Mouse (Mus musculus): ENCODE measurements around the gene Setd5. TPM values are rescaled to one million over a fixed set of nuclear protein-coding genes. Genes with fewer than 3 reads are reported as not detected.

Gene Setd5
- polyA plus RNA-seq, 1 experiment from 2014 or later: 50.3 TPM

DNA sequence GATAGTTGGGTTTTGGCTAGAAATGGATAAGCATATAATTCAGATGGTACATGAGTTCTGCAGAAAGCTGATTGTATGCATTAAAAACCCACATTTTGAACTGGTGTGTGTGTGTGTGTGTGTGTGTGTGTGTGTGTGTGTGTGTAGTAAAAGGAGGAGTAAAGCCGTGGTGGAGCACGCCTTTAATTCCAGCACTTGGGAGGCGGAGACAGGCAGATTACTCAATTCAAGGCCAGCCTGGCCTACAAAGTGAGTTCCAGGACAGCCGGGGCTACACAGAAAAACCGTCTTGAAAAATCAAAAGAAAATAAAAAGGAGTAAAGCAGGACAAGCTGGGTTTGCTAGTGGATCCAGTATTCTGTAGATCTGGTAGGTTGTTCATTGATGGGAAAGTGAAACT is 20.5 kb downstream of the Setd5 start:
- no peak overlapping the region for H3K4me2 ChIP-seq
- no peak overlapping the region for H3K27ac ChIP-seq (replicated peaks)
- no peaks in the 10 kb centered on the region for H3K36me3 ChIP-seq
- H3K4me3 ChIP-seq: no peak overlapping the region
- H3K27me3 ChIP-seq: no peaks in the 10 kb centered on the region
- no peak for ATAC-seq (ENCODE audit: low read depth)
- WGBS: 91% methylated on average over 5 of the region's 5 CpGs
- peaks cover 15% of the 10 kb centered on the region for H3K4me1 ChIP-seq (replicated peaks)
- H3K9ac ChIP-seq: no peak overlapping the region
- no peaks in the 10 kb centered on the region for H3K9me3 ChIP-seq

DNA sequence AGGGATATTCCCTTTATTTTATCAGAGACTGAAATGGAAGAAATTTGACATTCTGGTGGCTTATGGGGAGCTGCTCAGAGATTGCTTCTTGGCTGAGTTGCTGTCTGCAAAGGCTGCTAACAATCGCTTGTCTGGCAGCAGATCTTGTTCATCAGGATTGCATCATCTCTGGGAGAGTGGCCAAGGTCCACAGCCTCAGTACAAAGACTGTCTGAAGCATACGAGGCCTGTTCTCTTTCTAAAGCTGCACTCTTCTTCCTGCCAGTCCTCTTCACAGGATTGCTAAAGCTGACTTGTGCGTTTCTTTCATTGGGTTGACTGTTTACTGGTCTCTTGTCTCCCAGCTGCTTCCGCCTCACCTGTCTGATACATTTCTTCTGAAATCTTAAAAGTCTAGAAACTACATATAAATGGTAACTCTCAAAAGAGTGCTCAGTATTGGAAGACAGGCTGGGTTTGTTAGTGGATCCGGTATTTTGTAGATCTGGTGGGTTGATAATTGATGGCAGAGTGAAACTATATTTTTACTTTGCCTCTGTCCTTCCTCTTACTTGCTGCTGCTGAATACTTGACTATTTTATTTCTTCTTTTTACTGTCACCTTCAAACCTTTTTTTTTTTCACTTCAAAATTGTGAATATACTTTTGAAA is 22.6 kb downstream of the Setd5 start:
- Histone ChIP-seq H3K27ac (replicated peaks) (peak overlapping the region; percentile 80), H3K4me3 (no peak overlapping the region), H3K27me3 (no peaks in the 10 kb centered on the region), H3K4me2 (no peak overlapping the region), H3K9ac (peak overlapping the region; percentile 32; the same call in 1 of the 2 replicates), H3K4me1 (replicated peaks) (peaks cover 15% of the 10 kb centered on the region), H3K36me3 (peaks cover under 1% of the 10 kb centered on the region; the same call in 1 of the 2 replicates), H3K9me3 (no peaks in the 10 kb centered on the region)
- 40% methylated on average over 5 of the region's 5 CpGs for WGBS
- ATAC-seq (ENCODE audit: low read depth): peak; percentile 85

DNA sequence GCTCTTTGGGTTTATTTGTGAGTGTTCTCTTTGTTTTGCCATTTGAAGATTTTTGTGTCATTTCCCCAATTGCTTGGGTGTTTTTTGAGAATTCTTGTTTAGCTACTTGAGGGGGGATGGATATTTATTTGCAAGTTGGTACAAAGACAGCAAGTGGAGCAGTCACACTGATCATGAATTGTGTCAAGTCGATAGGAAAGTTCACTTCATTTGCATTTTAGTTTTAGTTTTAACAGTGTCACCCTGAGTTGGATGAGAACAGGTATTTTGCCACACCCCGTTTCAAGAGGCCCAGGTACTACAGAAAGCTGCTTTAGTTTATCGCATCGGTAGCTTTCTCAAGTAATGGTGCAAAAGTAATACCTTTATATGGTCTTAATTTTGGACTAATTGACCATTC is 25.4 kb downstream of the Setd5 start:
- Histone ChIP-seq H3K27me3 (no peaks in the 10 kb centered on the region), H3K27ac (replicated peaks) (no peak overlapping the region), H3K9me3 (no peaks in the 10 kb centered on the region), H3K9ac (no peak overlapping the region), H3K36me3 (peaks cover 10% of the 10 kb centered on the region), H3K4me2 (no peak overlapping the region), H3K4me1 (replicated peaks) (peaks cover 15% of the 10 kb centered on the region), H3K4me3 (no peak overlapping the region)
- 84% methylated on average over 4 of the region's 4 CpGs for WGBS
- no peak for ATAC-seq (ENCODE audit: low read depth)

DNA sequence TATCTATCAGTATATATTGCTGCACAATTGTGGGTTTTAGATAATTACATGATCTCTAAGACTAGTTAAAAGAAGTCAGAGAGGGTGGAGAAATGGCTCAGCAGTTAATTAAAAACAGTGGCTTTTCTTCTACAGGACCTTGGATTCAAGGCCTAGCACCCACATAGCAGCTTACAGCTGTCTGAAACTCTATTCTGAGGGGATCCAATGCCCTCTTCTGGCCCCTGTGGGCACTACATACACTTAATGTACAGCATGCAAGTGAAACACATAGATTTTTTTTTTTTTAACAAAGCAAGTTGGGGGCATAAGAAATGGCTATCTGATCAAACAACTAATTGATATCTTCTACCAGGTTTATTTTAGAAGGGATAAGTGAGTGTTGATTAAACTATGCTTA is 26.6 kb downstream of the Setd5 start:
- Histone ChIP-seq H3K4me3 (no peak overlapping the region), H3K9me3 (no peaks in the 10 kb centered on the region), H3K36me3 (peaks cover 14% of the 10 kb centered on the region), H3K4me1 (replicated peaks) (peaks cover 15% of the 10 kb centered on the region), H3K27me3 (no peaks in the 10 kb centered on the region), H3K4me2 (no peak overlapping the region), H3K9ac (no peak overlapping the region), H3K27ac (replicated peaks) (no peak overlapping the region)
- ATAC-seq (ENCODE audit: low read depth): no peak

DNA sequence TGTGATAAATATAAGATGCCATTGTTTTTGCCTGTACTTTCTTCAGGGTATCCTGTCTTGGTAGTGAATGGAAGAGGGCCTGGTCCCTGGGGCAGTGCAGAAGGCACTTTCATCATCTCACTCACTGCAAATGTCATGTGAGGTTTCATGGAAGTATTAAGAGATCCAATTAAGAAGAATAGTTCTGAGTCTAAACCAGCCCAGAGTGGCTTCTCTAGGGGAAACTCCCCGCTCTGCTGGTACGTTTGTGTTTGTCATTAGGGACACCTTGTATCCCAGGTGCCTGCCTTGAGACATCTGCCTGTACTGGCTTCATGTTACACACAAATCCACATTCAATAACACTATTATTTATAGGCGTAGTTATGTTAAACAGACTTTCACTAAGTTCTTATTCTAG is 32.2 kb downstream of the Setd5 start:
- no peak overlapping the region for H3K4me2 ChIP-seq
- WGBS: 86% methylated on average over 3 of the region's 3 CpGs
- H3K9me3 ChIP-seq: no peaks in the 10 kb centered on the region
- no peaks in the 10 kb centered on the region for H3K27me3 ChIP-seq
- no peak overlapping the region for H3K9ac ChIP-seq
- no peak overlapping the region for H3K4me3 ChIP-seq
- H3K4me1 ChIP-seq (replicated peaks): no peaks in the 10 kb centered on the region
- no peak overlapping the region for H3K27ac ChIP-seq (replicated peaks)
- H3K36me3 ChIP-seq: peaks cover 49% of the 10 kb centered on the region
- no peak for ATAC-seq (ENCODE audit: low read depth)

DNA sequence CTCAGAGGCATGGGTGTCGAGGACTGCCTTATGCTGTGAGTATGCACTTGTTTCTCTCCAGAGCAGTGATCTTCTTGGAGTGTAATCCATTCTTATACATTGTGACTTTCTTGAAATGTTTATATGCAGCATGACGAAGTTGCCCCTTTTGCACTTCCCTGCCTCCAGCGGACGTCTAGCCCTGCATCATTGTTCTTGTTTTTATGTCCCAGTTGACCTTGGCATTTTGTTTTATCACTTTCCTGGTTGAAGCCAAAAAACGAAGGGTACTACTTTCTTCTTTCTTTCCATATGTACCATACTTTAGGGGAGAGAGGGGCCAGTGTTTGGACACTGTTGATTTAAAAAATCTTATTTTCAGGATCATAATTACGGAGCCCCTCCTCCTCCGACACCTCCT is 32.8 kb downstream of the Setd5 start:
- no peaks in the 10 kb centered on the region for H3K27me3 ChIP-seq
- no peaks in the 10 kb centered on the region for H3K9me3 ChIP-seq
- H3K4me3 ChIP-seq: no peak overlapping the region
- ATAC-seq (ENCODE audit: low read depth): no peak
- H3K36me3 ChIP-seq: peaks cover 52% of the 10 kb centered on the region
- no peak overlapping the region for H3K9ac ChIP-seq
- WGBS: 87% methylated on average over 7 of the region's 7 CpGs
- H3K4me2 ChIP-seq: no peak overlapping the region
- no peak overlapping the region for H3K27ac ChIP-seq (replicated peaks)
- H3K4me1 ChIP-seq (replicated peaks): no peaks in the 10 kb centered on the region

DNA sequence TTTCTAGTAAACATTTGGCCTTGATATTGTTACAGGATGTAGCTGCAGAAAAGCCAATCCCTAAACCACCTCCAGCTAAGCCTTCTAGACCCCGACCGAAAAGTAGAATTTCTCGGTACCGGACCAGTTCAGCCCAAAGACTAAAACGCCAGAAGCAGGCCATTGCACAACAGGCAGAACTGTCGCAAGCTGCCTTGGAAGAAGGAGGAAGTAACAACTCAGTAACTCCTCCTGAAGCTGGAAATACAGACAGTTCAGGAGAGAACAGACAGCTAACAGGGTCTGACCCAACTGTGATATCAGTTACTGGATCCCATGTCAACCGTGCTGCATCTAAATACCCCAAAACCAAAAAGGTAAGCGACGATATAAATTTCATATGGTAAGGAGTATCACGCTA is 43.6 kb downstream of the Setd5 start:
- Histone ChIP-seq H3K4me1 (replicated peaks) (no peaks in the 10 kb centered on the region), H3K4me2 (no peak overlapping the region), H3K27me3 (no peaks in the 10 kb centered on the region), H3K9me3 (no peaks in the 10 kb centered on the region), H3K27ac (replicated peaks) (no peak overlapping the region), H3K4me3 (no peak overlapping the region), H3K9ac (no peak overlapping the region), H3K36me3 (peaks cover 78% of the 10 kb centered on the region)
- ATAC-seq (ENCODE audit: low read depth): no peak
- 95% methylated on average over 10 of the region's 10 CpGs for WGBS

DNA sequence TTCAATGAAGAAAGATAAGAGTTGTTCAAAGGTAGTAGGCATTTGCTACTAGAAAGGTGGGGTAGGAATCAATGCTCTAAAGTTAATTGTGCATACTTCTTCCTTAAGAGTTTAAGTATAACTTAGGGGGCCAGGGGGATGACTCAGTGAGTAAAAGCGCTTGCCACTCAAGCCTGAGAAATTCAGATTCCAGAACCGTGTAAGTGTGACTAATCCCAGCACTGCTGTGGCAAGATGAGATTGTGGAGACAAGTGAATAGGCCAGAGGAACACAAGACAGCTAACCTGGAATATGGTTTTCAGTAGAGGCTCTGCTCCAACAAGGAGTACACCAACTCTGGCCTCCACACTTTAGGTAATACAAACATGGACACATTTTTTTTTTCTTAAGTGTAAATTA is 56.2 kb downstream of the Setd5 start:
- no peaks in the 10 kb centered on the region for H3K4me1 ChIP-seq (replicated peaks)
- no peaks in the 10 kb centered on the region for H3K27me3 ChIP-seq
- no peak overlapping the region for H3K4me3 ChIP-seq
- WGBS: 76% methylated on average over 2 of the region's 2 CpGs
- no peak overlapping the region for H3K4me2 ChIP-seq
- H3K27ac ChIP-seq (replicated peaks): no peak overlapping the region
- no peaks in the 10 kb centered on the region for H3K9me3 ChIP-seq
- no peak overlapping the region for H3K9ac ChIP-seq
- ATAC-seq (ENCODE audit: low read depth): no peak
- H3K36me3 ChIP-seq: peaks cover 59% of the 10 kb centered on the region

DNA sequence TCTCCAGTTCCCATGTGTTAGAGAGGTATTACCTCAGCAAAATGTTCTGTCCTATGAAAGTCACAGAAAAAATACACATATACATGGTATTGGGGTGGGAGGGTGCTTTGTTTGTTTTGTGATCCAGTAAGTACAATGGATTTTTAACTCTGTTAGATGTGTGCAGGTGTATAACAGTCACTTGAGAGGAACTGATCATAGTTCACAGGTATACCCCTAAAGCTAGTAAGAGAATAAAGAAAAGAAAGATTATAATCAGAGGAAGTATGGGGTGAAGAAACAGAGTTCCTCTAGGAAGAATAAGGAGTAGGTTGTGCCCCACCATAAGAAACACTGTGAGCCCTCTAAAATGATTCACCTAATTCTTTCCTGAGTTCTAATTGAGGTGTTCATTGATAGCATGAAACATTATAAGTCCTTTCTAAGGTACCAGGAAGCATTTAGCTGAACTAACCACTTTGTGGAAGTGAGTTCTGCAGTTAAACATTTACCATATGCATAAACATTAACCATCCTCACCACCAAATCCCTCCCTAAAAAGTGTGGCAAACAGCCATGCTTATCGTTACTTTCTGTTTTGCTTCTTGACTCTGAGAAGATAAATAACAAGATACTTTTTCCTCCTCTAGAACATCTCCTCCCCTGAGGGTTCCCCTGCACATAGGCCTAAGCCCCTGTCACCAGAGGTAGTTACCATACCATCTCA is 64.4 kb downstream of the Setd5 start:
- Histone ChIP-seq H3K9me3 (no peaks in the 10 kb centered on the region), H3K4me2 (no peak overlapping the region), H3K27me3 (no peaks in the 10 kb centered on the region), H3K27ac (replicated peaks) (no peak overlapping the region), H3K4me3 (no peak overlapping the region), H3K36me3 (peaks cover 73% of the 10 kb centered on the region), H3K9ac (no peak overlapping the region), H3K4me1 (replicated peaks) (no peaks in the 10 kb centered on the region)
- 88% methylated on average over 1 of the region's 1 CpGs for WGBS
- no peak for ATAC-seq (ENCODE audit: low read depth)

DNA sequence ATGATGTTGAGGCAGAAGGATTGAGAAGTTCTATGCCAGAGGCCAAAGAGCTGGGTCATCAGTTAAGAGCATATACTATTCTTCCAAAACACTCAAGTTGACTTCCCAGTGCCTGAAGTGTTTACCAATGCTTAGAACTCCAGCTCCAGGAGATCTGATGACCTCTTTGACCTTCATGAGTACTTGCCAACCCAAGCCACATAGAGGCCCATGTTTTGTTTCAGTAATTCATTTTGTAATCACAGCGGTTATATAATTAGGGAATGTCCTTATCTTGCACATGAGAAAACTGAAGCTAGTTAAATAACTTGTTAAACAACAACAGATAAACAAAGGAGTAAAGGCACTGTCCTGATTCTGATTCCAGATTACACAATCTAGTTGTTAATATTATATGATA is 67.6 kb downstream of the Setd5 start:
- Histone ChIP-seq H3K9me3 (no peaks in the 10 kb centered on the region), H3K9ac (no peak overlapping the region), H3K27ac (replicated peaks) (no peak overlapping the region), H3K27me3 (no peaks in the 10 kb centered on the region), H3K36me3 (peaks cover 77% of the 10 kb centered on the region), H3K4me1 (replicated peaks) (no peaks in the 10 kb centered on the region), H3K4me2 (no peak overlapping the region), H3K4me3 (no peak overlapping the region)
- ATAC-seq (ENCODE audit: low read depth): no peak
- 90% methylated on average over 1 of the region's 1 CpGs for WGBS

DNA sequence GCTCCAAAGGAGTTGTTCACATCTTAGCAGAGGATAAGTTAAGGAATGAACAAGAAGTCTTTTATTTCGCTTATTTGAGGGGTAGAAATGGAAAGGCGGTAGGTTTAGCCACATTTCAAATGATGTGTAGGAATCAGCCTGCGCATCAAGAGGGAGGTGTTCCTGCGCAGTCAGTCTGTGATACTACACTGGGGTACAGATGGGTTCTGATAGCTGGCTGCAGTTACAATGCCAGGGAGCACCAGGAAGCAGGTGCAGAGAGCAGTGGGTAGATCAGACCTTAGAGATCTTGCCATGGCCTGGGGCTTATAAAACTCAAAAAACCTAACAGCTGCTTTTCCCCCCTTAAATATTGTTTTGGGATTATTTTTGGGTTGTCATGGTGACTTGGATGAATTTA is 68.1 kb downstream of the Setd5 start:
- no peaks in the 10 kb centered on the region for H3K27me3 ChIP-seq
- peaks cover 80% of the 10 kb centered on the region for H3K36me3 ChIP-seq
- H3K27ac ChIP-seq (replicated peaks): no peak overlapping the region
- no peak for ATAC-seq (ENCODE audit: low read depth)
- 87% methylated on average over 4 of the region's 4 CpGs for WGBS
- no peak overlapping the region for H3K4me3 ChIP-seq
- H3K4me1 ChIP-seq (replicated peaks): no peaks in the 10 kb centered on the region
- no peaks in the 10 kb centered on the region for H3K9me3 ChIP-seq
- H3K9ac ChIP-seq: no peak overlapping the region
- no peak overlapping the region for H3K4me2 ChIP-seq

DNA sequence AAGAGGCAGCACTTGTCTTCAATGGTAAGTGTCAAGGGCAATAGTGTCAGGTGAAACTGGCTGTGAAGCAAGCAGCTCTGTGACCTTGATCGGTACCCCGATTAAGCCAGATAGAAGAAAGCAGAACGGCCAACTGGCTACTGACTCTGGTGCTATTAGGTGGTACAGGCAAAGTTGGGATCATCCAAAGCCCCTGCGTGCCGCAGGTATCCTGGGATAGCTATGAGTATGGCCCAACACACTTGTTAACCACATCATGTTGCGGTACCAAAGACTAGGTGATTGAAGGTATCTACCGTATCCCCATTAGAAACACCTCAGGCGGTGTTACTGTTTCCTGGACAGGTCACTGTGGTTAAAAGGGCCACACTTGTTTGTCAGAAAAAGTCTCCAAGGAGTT is 76.9 kb downstream of the Setd5 start:
- no peak for ATAC-seq (ENCODE audit: low read depth)
- Histone ChIP-seq H3K9me3 (no peaks in the 10 kb centered on the region), H3K36me3 (peaks cover 76% of the 10 kb centered on the region), H3K9ac (no peak overlapping the region), H3K27me3 (no peaks in the 10 kb centered on the region), H3K4me1 (replicated peaks) (no peaks in the 10 kb centered on the region), H3K27ac (replicated peaks) (no peak overlapping the region), H3K4me2 (no peak overlapping the region), H3K4me3 (no peak overlapping the region)
- 98% methylated on average over 8 of the region's 8 CpGs for WGBS

DNA sequence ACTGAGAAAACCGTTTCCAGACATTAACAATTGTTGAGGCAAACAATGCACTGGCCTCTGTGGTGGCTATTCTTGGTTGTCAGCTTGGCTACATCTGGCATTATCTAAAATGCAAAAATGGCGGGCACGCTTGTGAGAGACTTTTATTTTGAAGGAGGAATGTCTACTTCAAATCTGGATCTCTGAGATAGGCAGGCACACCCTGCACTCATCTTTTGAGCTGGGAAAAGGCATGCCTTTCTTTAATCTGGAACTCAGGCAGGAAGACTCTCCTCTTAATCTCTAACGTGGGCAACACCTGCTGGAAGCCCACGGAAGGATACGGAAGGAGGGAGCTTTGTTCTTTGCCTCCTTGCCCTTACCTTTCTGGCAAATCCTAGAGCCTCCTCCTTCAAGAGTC is 77.7 kb downstream of the Setd5 start:
- Histone ChIP-seq H3K36me3 (peaks cover 69% of the 10 kb centered on the region), H3K4me1 (replicated peaks) (no peaks in the 10 kb centered on the region)
- no peak for ATAC-seq (ENCODE audit: low read depth)

More for the DNA sequence above, 77.7 kb downstream of the Setd5 start:
- no peak overlapping the region for H3K4me2 ChIP-seq
- no peaks in the 10 kb centered on the region for H3K27me3 ChIP-seq
- no peak overlapping the region for H3K27ac ChIP-seq (replicated peaks)
- 91% methylated on average over 6 of the region's 6 CpGs for WGBS
- no peaks in the 10 kb centered on the region for H3K9me3 ChIP-seq
- H3K4me3 ChIP-seq: no peak overlapping the region
- no peak overlapping the region for H3K9ac ChIP-seq
